Mouse (Mus musculus) erythroid progenitor cell, adult 5-6 weeks (primary cell): ENCODE results near the gene Acvr1. TPM values are rescaled to one million over a fixed set of nuclear protein-coding genes. Genes with fewer than 3 reads are reported as not detected.

Experiments used
- ATAC-seq: replicated peaks from 2 replicates; pipeline ENCODE4 v1.8.0; 2016; ENCODE audit warnings: moderate number of reproducible peaks, mild to moderate bottlenecking, moderate TSS enrichment, inconsistent platforms; ENCODE audit not compliant: poor library complexity, low FRiP score, severe bottlenecking
- total RNA-seq, 2 experiments: library from RNA; stranded (forward) in 1 of 2; stranded (reverse) in 1 of 2; fragments of 150-400 nt in 1 of 2; fragments of 186-747, 209-891 nt in 1 of 2; gene quantifications; 2 replicates each; pipeline versions ENCODE4 v1.2.3 to v1.2.4; 2015 to 2017; ENCODE audit warnings: low replicate concordance in 2 of 2

Gene Acvr1
- total RNA-seq, 2 experiments from 2014 or later = 3.4 TPM; not detected in 1

GRCm38 (mm10) chr2:58350657-58351056, 216.3 kb downstream of the Acvr1 start:
- no peak for ATAC-seq

Other genes starting within 250 kb of the Acvr1 start
- gene Acvr1c, start 209.3 kb downstream of the Acvr1 start, total RNA-seq (2015; ENCODE audit: low replicate concordance) = not detected in 2 replicates
- not detected in 2 replicates for gene Acvr1c, start 209.3 kb downstream of the Acvr1 start, total RNA-seq (2017; ENCODE audit: low replicate concordance)
- not detected in 2 replicates for gene Gm17409, start 97.0 kb downstream of the Acvr1 start, total RNA-seq (2015; ENCODE audit: low replicate concordance)
- gene Gm17409, start 97.0 kb downstream of the Acvr1 start, total RNA-seq (2017; ENCODE audit: low replicate concordance) = not detected in 2 replicates
- not detected in 2 replicates for gene Upp2, start 141 bp upstream of the Acvr1 start, total RNA-seq (2015; ENCODE audit: low replicate concordance)
- gene Upp2, start 141 bp upstream of the Acvr1 start, total RNA-seq (2017; ENCODE audit: low replicate concordance) = 2.7 TPM in 1 of 2 replicates, not detected in the other